Mouse (Mus musculus): ENCODE measurements around the gene Urah.
A peak's percentile ranks its signal among the peaks of the same experiment; 100 is the strongest.

The Urah gene

DNA sequence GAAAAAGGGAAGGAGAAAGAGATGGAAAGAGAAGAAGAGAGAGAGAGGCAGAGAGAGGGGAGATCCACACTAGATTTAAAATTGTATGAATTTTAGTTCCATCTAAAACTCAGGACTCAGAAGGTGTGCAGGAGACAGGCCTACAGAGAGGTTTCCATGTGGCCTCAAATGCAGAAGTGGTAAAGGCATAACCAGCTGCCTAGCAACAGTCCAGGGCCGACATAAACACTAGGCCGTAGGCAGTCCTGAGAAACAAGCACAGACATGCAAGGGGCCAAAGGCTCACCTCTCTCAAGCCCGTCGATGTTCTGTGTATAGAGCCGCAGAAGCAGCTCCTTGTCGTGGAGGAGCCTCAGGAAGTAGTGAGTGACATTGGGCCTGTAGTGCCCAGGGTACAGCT, 42.5 kb downstream of the Urah start:
- DNase-seq = no peak

DNA sequence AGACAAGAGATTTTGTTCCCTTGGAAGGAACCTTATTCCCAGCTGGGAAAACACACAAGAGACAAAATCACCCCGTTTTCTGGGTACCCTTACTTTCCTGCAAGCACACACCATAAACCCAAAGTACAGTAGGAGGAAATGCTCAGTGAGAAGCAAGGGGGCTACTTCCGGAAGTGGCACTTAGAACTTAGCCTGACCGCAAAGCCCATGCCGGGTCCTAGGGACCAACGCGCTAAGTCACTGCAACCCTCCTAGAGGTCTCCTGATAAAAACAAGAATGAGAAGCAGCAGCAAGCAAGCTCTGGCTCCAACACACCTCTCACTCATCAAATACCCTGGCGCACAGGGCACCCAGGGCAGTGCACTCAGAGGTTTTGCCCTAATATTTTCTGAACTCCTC, 44.5 kb downstream of the Urah start:
- DNase-seq = no peak

DNA sequence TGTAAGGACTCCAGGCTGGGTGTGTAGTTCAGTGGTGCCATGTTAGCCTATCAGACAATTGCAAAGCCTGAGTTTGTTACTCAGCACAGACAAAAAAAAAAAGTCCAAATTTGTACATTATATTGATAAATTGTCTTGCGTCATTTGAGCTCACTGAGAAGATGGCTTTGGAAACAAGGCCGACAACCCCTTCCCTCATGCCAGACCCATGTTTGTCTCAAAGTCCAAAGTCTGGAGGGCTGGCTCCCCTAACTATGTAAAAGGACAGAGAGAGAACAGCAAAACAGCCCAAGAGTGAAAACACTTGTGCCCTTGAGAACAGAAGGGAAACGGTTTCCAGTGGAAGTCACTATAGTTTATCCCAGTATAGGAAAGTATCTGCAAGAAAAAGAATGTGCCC, 45.6 kb downstream of the Urah start:
- DNase-seq = no peak

DNA sequence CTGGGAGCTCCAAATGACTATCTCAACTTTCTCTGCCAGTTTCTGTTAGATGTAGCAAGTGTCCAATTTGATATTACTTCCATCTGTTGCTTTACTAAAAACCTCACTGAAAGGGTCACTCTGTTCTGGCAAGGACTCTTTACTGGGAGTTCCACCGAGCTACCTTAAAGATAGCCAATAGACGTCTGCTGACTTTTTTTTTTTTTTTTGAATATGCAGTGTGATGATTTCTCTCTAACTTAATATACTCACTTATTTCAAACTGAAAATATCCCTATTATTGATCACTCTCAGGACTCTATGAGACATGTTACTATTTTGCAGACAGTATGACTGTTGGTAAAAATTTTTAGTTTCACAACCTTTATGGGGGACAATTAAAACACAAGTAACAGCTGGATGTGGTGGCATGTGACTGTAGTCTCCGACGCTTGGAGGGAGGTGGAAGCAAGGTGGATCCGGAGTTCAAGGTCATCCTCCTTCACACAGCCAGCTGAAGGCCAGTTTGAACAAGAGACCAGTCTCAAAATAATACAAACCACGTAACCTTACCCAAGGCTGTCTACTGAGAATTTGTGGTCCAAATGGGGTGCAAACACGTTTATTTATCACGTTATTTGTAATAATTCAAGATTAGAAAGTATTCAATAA, 46.2 kb downstream of the Urah start:
- no peak for DNase-seq

DNA sequence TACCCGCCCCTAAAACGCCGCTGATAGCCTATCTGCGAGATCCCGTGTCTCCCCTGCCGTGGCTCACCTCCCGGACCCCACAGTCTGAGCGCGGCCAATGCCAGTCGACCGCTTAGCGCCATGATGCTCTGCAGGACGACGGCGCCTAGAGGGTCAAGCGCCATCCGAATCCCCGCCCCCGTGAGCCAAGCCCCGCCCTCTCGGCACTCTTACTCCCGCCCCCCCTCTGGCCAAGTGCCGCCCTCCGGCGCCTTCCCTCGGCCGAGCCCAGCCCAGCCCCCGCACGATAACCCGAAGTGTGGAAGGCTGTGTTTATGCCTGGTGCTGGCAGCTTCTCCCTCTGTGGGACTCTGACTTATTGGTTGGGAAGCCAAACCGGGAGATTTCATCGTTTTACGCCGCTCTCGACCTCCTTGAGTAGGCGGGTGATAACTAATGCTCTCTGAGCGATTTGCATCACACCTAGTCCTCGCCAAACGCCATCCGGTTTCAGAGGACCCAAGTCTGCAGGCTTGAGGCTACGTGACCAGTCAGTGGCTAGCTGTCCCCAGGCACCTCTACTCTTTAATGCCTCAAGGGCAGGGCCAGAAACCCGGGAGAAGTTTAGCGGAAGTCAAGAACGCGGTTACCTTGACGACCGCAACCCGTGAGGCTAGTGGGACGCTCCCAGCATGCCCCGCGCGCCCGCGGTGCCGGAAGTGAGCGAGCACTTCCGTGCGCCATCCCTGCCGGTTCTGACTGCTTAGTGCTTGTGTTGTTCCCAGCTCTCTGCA, 47.1 kb downstream of the Urah start, which contains the start of the genes Psmd13 and Sirt3:
Gene Psmd13, plus strand, starts transcription at position 273 of the 773 bp plus-strand sequence.
Gene Sirt3, minus strand, starts transcription at position 614 of the 773 bp plus-strand sequence.
- peak; percentile 90 for DNase-seq

DNA sequence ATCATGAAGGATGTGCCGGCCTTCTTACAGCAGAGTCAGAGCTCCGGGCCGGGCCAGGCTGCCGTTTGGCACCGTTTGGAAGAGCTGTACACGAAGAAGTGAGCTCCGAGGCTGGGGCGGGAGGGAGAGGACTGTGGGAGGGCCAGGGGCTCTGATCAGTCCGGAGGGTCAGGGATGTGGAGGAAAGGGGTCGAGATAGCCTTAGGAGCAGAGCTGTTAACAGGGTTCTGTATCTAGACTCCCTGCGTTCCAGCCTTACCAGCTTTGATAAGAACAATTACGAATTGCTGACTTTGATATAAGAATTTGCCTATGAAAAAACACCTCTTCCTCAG, 47.6 kb downstream of the Urah start:
- no peak for DNase-seq
